Mouse (Mus musculus) thymus, adult 2 months (tissue): ENCODE measurements around the gene Arhgap11a. TPM values are rescaled to one million over a fixed set of nuclear protein-coding genes. Genes with fewer than 3 reads are reported as not detected.

Experiments used
- DNase-seq: peaks from one replicate; pipeline ENCODE4 v3.0.0; 2021
- H3K27ac ChIP-seq: fragments of 200-500 bp; 2 replicates; pipeline ENCODE4 v1.5.1; 2012; ENCODE audit warnings: low read length, control low read depth; ENCODE audit not compliant: control insufficient read depth, insufficient read depth
- H3K27me3 ChIP-seq: fragments of 200-500 bp; 2 replicates; pipeline ENCODE4 v1.6.1; 2012; ENCODE audit warnings: mild to moderate bottlenecking, low read length, moderate library complexity, mixed read lengths; ENCODE audit not compliant: control insufficient read depth, insufficient read depth
- H3K36me3 ChIP-seq: fragments of 200-500 bp; 2 replicates; pipeline ENCODE4 v1.6.1; 2012; ENCODE audit warnings: mild to moderate bottlenecking, low read length, moderate library complexity; ENCODE audit not compliant: control insufficient read depth, insufficient read depth
- H3K4me1 ChIP-seq: fragments of 200-500 bp; replicated peaks from 2 replicates; pipeline ENCODE4 v1.6.1; 2012; ENCODE audit warnings: low read length; ENCODE audit not compliant: control insufficient read depth, insufficient read depth
- H3K4me3 ChIP-seq: fragments of 200-500 bp; 2 replicates; pipeline ENCODE4 v1.5.1; 2012; ENCODE audit warnings: mild to moderate bottlenecking, low read length, control low read depth, moderate library complexity; ENCODE audit not compliant: control insufficient read depth, insufficient read depth
- CTCF ChIP-seq: fragments of 200-500 bp; IDR thresholded peaks from 2 replicates; pipeline ENCODE4 v1.5.1; 2012; ENCODE audit warnings: mild to moderate bottlenecking, control low read depth, low read length, moderate library complexity, borderline replicate concordance; ENCODE audit not compliant: control insufficient read depth, poor library complexity, insufficient read depth; ENCODE audit errors: extremely low read depth
- POLR2A ChIP-seq: fragments of 200-500 bp; IDR thresholded peaks from 2 replicates; pipeline ENCODE4 v1.6.1; 2012; ENCODE audit warnings: mild to moderate bottlenecking, low read length, control low read depth, moderate library complexity; ENCODE audit not compliant: control insufficient read depth, poor library complexity, insufficient read depth; ENCODE audit errors: extremely low read depth
- WGBS: fragments of 180-500 bp; shearing (Covaris S2); methylation state at CpG from one replicate; pipeline ENCODE4 v1.1.7; 2018; 5-methylcytosine and 5-hydroxymethylcytosine counted together
- polyA plus RNA-seq: library from polyadenylated mRNA; depleted of rRNA; stranded (reverse); fragments of >200 nt; gene quantifications from 2 replicates; pipeline ENCODE4 v1.2.3, GENCODE M21; 2012; rRNA removed

The Arhgap11a gene
- 7.5 and 9.6 TPM in 2 replicates for polyA plus RNA-seq

GRCm38 (mm10) chr2:113848245-113849121 is at the start of gene Arhgap11a:
Gene Arhgap11a, minus strand, starts transcription at chr2:113848661.
- H3K4me3 ChIP-seq, result peak within 1 kb of the TSS; percentile 73
- peaks cover 6% of the 10 kb centered on the region for H3K4me1 ChIP-seq
- WGBS, result under 1% methylated on average over 48 of the region's 48 CpGs
- H3K27ac ChIP-seq, result peak within 1 kb of the TSS; percentile 75
- no peaks in the 10 kb centered on the region for H3K27me3 ChIP-seq
- TF ChIP-seq CTCF (peak; percentile 55; the same call in 1 of the 2 replicates), POLR2A (0 out of 2 replicates have a peak, but pooled peaks have one; percentile 48)
- DNase-seq, result peak; percentile 91
- peaks cover 14% of the 10 kb centered on the region for H3K36me3 ChIP-seq

GRCm38 (mm10) chr2:113893385-113894122 is 45.1 kb upstream of the Arhgap11a start:
- H3K4me1 ChIP-seq, result no peaks in the 10 kb centered on the region
- WGBS, result 89% methylated on average over 10 of the region's 12 CpGs
- H3K27me3 ChIP-seq, result no peaks in the 10 kb centered on the region
- no peak overlapping the region for H3K4me3 ChIP-seq
- no peak overlapping the region for H3K27ac ChIP-seq
- no peak for TF ChIP-seq CTCF
- no peak for TF ChIP-seq POLR2A
- DNase-seq, result no peak
- H3K36me3 ChIP-seq, result no peaks in the 10 kb centered on the region

GRCm38 (mm10) chr2:113887166-113887565 is 38.7 kb upstream of the Arhgap11a start:
- Histone ChIP-seq H3K4me3 (no peak overlapping the region), H3K4me1 (no peaks in the 10 kb centered on the region), H3K27ac (no peak overlapping the region), H3K27me3 (no peaks in the 10 kb centered on the region), H3K36me3 (no peaks in the 10 kb centered on the region)
- WGBS, result 95% methylated on average over 4 of the region's 4 CpGs
- DNase-seq, result no peak
- TF ChIP-seq POLR2A, result no peak
- TF ChIP-seq CTCF, result no peak

GRCm38 (mm10) chr2:113886061-113886460 is 37.6 kb upstream of the Arhgap11a start:
- Histone ChIP-seq H3K4me1 (no peaks in the 10 kb centered on the region), H3K36me3 (no peaks in the 10 kb centered on the region), H3K27ac (no peak overlapping the region), H3K4me3 (no peak overlapping the region), H3K27me3 (no peaks in the 10 kb centered on the region)
- TF ChIP-seq POLR2A, result no peak
- no peak for TF ChIP-seq CTCF
- WGBS, result 77% methylated on average over 1 of the region's 1 CpGs
- no peak for DNase-seq

- H3K27ac ChIP-seq, result no peak overlapping the region
- H3K4me1 ChIP-seq, result no peaks in the 10 kb centered on the region
- no peaks in the 10 kb centered on the region for H3K27me3 ChIP-seq
- no peak overlapping the region for H3K4me3 ChIP-seq
- no peak for TF ChIP-seq POLR2A
- no peak for TF ChIP-seq CTCF
- H3K36me3 ChIP-seq, result no peaks in the 10 kb centered on the region
- WGBS, result 60% methylated on average over 1 of the region's 1 CpGs
- DNase-seq, result no peak
These were observed 21.7 kb upstream of the Arhgap11a start for GRCm38 (mm10) chr2:113870115-113870514.

GRCm38 (mm10) chr2:113868404-113868803 is 19.9 kb upstream of the Arhgap11a start:
- no peaks in the 10 kb centered on the region for H3K4me1 ChIP-seq
- 74% methylated on average over 4 of the region's 4 CpGs for WGBS
- no peak for DNase-seq
- no peaks in the 10 kb centered on the region for H3K27me3 ChIP-seq
- no peak overlapping the region for H3K27ac ChIP-seq
- H3K36me3 ChIP-seq, result no peaks in the 10 kb centered on the region
- TF ChIP-seq POLR2A, result no peak
- TF ChIP-seq CTCF, result no peak
- no peak overlapping the region for H3K4me3 ChIP-seq
